Mouse (Mus musculus) myocyte (in vitro differentiated cells): ENCODE measurements around the gene Fbxo17. TPM values are rescaled to one million over a fixed set of nuclear protein-coding genes. Genes with fewer than 3 reads are reported as not detected.

Source experiments
- H3K27me3 ChIP-seq: one replicate; pipeline ENCODE4 v1.6.1; 2011; ENCODE audit not compliant: control insufficient read depth, insufficient read depth, insufficient read length
- H3K36me3 ChIP-seq: one replicate; pipeline ENCODE4 v1.6.1; 2011; ENCODE audit not compliant: control insufficient read depth, insufficient read depth
- H3K4me2 ChIP-seq: one replicate; pipeline ENCODE4 v1.6.1; 2011; ENCODE audit warnings: low read depth, control low read depth
- H3K4me3 ChIP-seq: one replicate; pipeline ENCODE4 v1.5.1; 2011; ENCODE audit warnings: mild to moderate bottlenecking, control low read depth, moderate library complexity
- H3K79me2 ChIP-seq: one replicate; pipeline ENCODE4 v1.6.1; 2011; ENCODE audit not compliant: control insufficient read depth, insufficient read depth
- H3ac ChIP-seq: one replicate; pipeline ENCODE4 v1.6.1; 2011; ENCODE audit not compliant: control insufficient read depth, insufficient read length
- CEBPB ChIP-seq: IDR thresholded peaks from 2 replicates; pipeline ENCODE4 v1.6.1; 2011; ENCODE audit warnings: mild to moderate bottlenecking, moderate library complexity; ENCODE audit not compliant: poor library complexity, insufficient read depth, severe bottlenecking
- E2F4 ChIP-seq: IDR thresholded peaks from one replicate; pipeline ENCODE4 v1.6.1; 2011; ENCODE audit warnings: mild to moderate bottlenecking, control low read depth, moderate library complexity; ENCODE audit not compliant: insufficient read depth
- MAX ChIP-seq: IDR thresholded peaks from one replicate; pipeline ENCODE4 v1.6.1; 2011; ENCODE audit warnings: low read depth, mild to moderate bottlenecking, control low read depth
- MYOD1 ChIP-seq, 3 experiments: IDR thresholded peaks; one replicate each; pipeline ENCODE4 v1.6.1; 2011; ENCODE audit warnings: control low read depth in 2 of 3, low read depth in 2 of 3, mild to moderate bottlenecking in 2 of 3, moderate library complexity in 1 of 3; ENCODE audit not compliant: insufficient read length in 2 of 3, control insufficient read depth in 1 of 3
- MYOG ChIP-seq, 3 experiments: IDR thresholded peaks; one replicate each; pipeline ENCODE4 v1.6.1; 2011; ENCODE audit warnings: control low read depth in 2 of 3, low read depth in 2 of 3, mild to moderate bottlenecking in 2 of 3; ENCODE audit not compliant: insufficient read length in 2 of 3, control insufficient read depth in 1 of 3, insufficient read depth in 1 of 3
- POLR2A ChIP-seq: IDR thresholded peaks from one replicate; pipeline ENCODE4 v1.6.1; 2011; ENCODE audit warnings: low read depth, mild to moderate bottlenecking, control low read depth, moderate library complexity; ENCODE audit not compliant: insufficient read length
- POLR2AphosphoS2 ChIP-seq: IDR thresholded peaks from one replicate; pipeline ENCODE4 v1.6.1; 2011; ENCODE audit warnings: low read depth, control low read depth; ENCODE audit not compliant: insufficient read length
- REST ChIP-seq: IDR thresholded peaks from one replicate; pipeline ENCODE4 v1.6.1; 2011; ENCODE audit warnings: mild to moderate bottlenecking, control low read depth, moderate library complexity; ENCODE audit not compliant: insufficient read depth, insufficient read length
- SRF ChIP-seq: IDR thresholded peaks from one replicate; pipeline ENCODE4 v1.6.1; 2011; ENCODE audit warnings: low read depth; ENCODE audit not compliant: control insufficient read depth, insufficient read length
- TCF12 ChIP-seq: IDR thresholded peaks from one replicate; pipeline ENCODE4 v1.6.1; 2011; ENCODE audit warnings: mild to moderate bottlenecking, control low read depth; ENCODE audit not compliant: poor library complexity, insufficient read depth, severe bottlenecking
- TCF3 ChIP-seq: IDR thresholded peaks from one replicate; pipeline ENCODE4 v1.6.1; 2011; ENCODE audit warnings: low read depth, control low read depth; ENCODE audit not compliant: insufficient read length
- USF1 ChIP-seq: IDR thresholded peaks from one replicate; pipeline ENCODE4 v1.6.1; 2011; ENCODE audit warnings: low read depth, mild to moderate bottlenecking, control low read depth, moderate library complexity
- polyA plus RNA-seq: library from polyadenylated mRNA; unstranded; fragments of >200 nt; fragmentation: generic; extraction: Trizol; gene quantifications from one replicate; pipeline ENCODE4 v1.2.1, GENCODE M21; 2012; ENCODE audit warnings: missing spikeins

The Fbxo17 gene
- polyA plus RNA-seq, 1 experiment, result 33.1 TPM

DNA sequence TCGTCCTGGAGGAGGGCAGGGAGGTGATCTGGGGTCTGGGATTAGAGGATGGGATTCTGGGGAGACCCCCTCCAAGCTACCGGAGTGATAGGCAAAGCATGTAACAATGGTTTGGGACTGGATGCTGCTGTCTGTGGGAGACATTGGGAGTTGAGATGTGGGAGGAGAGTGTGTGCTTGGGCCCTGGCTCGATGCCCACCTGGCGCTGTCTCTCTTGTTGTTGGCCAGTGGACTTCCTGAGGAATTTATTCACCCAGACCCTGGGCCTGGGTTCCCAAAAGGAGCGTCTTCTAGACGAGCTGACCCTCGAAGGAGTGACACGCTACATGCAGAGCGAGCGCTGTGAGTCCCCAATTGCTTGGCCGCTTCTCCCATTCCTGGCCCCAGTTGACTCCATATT, 55.3 kb downstream of the Fbxo17 start:
- H3K27me3 ChIP-seq, result no peaks in the 10 kb centered on the region
- no peaks in the 10 kb centered on the region for H3K36me3 ChIP-seq

DNA sequence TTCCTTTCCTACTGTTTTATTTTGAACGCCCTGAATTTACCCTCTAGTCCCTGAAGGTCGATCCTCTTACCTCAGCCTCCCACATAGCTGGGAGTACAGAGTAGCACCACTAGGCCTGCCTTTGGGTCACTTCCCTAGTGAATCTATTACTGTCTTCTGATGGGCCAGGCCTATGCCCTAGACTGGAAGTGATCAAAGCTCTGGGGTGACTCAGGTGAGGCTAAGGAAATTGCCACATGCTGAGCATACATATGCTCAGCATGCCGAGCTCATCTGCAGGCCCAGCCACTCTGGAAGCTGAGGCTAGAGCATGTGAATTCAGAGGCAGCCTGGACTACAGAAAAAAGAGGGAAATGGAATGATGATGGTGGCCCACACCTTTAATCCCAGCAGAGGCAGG, 56.6 kb downstream of the Fbxo17 start:
- Histone ChIP-seq H3ac (no peak overlapping the region), H3K4me3 (no peak overlapping the region), H3K4me2 (peak overlapping the region; percentile 4), H3K36me3 (no peaks in the 10 kb centered on the region), H3K27me3 (no peaks in the 10 kb centered on the region), H3K79me2 (peaks cover 3% of the 10 kb centered on the region)
- TF ChIP-seq MYOD1 (IDR thresholded peaks at IDR 0.05; ENCODE audit: control insufficient read depth in 1 of 3, insufficient read length in 2 of 3, low read depth in 2 of 3) (no peak), USF1 (no peak), POLR2AphosphoS2 (no peak), MYOG (IDR thresholded peaks at IDR 0.05; ENCODE audit: control insufficient read depth in 1 of 3, insufficient read depth in 1 of 3, insufficient read length in 2 of 3, low read depth in 2 of 3) (no peak), SRF (no peak), POLR2A (no peak), TCF12 (no peak), MAX (no peak), REST (no peak), CEBPB (no peak), TCF3 (no peak), E2F4 (no peak)

More for the DNA sequence above, 55.3 kb downstream of the Fbxo17 start:
- H3K4me3 ChIP-seq, result no peak overlapping the region
- peaks cover 16% of the 10 kb centered on the region for H3K79me2 ChIP-seq
- H3K4me2 ChIP-seq, result no peak overlapping the region
- TF ChIP-seq MYOG (IDR thresholded peaks at IDR 0.05; ENCODE audit: control insufficient read depth in 1 of 3, insufficient read depth in 1 of 3, insufficient read length in 2 of 3, low read depth in 2 of 3), result no peak
- TF ChIP-seq TCF3, result no peak
- no peak for TF ChIP-seq MAX
- no peak for TF ChIP-seq SRF
- TF ChIP-seq CEBPB, result no peak
- H3ac ChIP-seq, result no peak overlapping the region

DNA sequence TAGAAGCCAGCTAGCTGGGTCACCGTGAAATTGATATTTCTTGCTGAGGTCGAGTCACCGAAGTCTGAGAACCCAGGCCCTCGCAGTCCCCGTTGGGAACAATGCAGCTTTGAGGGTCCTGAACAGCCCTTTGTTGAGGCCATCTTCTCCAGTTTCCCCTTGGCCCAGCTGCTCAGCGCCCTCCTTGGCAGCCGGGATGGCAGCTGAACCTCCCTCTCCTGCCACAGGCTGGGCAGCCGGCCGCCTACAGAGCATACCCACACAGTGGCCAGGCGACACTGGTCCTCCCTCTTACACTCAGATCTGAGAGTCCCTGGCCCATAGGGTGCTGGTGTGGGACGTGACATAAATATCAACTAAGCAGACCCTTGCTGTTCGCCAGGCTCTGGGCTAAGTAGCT, 57.6 kb downstream of the Fbxo17 start:
- Histone ChIP-seq H3ac (no peak overlapping the region), H3K36me3 (peaks cover 2% of the 10 kb centered on the region), H3K79me2 (peaks cover 3% of the 10 kb centered on the region), H3K27me3 (no peaks in the 10 kb centered on the region), H3K4me3 (no peak overlapping the region), H3K4me2 (peak overlapping the region; percentile 4)
- peak; percentile 19 for TF ChIP-seq TCF12
- no peak for TF ChIP-seq USF1
- TF ChIP-seq POLR2AphosphoS2, result no peak
- TF ChIP-seq MYOD1 (IDR thresholded peaks at IDR 0.05; ENCODE audit: control insufficient read depth in 1 of 3, insufficient read length in 2 of 3, low read depth in 2 of 3), result peak in 2 of 3 experiments; percentile 91 to 94
- peak; percentile 64 to 96 (median 96) for TF ChIP-seq MYOG (IDR thresholded peaks at IDR 0.05; ENCODE audit: control insufficient read depth in 1 of 3, insufficient read depth in 1 of 3, insufficient read length in 2 of 3, low read depth in 2 of 3)
- TF ChIP-seq TCF3, result peak; percentile 76
- TF ChIP-seq SRF, result no peak
- no peak for TF ChIP-seq MAX

DNA sequence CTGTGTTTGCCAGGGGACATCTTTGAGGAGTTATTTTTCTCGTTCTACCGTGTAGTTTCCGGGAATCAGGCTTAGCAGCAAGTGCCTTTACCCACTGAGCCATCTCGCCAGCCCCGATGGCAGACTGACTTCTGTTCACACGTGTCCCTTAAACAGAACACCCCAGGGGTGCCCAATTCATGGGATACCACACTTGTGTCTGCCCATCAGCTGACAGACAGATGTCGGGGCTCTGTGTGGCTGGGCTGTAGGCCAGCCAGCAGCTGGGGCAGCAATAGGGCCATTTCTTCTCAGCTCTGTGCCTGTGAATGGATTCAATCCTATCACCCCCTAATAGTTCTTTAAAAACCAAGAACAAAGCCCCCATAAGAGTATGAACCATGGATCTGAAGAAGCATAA, 58.5 kb downstream of the Fbxo17 start:
- no peak overlapping the region for H3K4me3 ChIP-seq
- TF ChIP-seq E2F4, result no peak
- no peak for TF ChIP-seq USF1
- no peak for TF ChIP-seq SRF
- no peak for TF ChIP-seq POLR2AphosphoS2
- peak; percentile 53 for TF ChIP-seq TCF3
- TF ChIP-seq REST, result no peak
- no peak for TF ChIP-seq MAX
- TF ChIP-seq TCF12, result peak; percentile 74
- TF ChIP-seq CEBPB, result no peak
- peak; percentile 64 to 97 (median 96) for TF ChIP-seq MYOD1 (IDR thresholded peaks at IDR 0.05; ENCODE audit: control insufficient read depth in 1 of 3, insufficient read length in 2 of 3, low read depth in 2 of 3)
- no peak for TF ChIP-seq POLR2A
- peak; percentile 78 to 90 (median 87) for TF ChIP-seq MYOG (IDR thresholded peaks at IDR 0.05; ENCODE audit: control insufficient read depth in 1 of 3, insufficient read depth in 1 of 3, insufficient read length in 2 of 3, low read depth in 2 of 3)
- no peak overlapping the region for H3K4me2 ChIP-seq
- H3ac ChIP-seq, result no peak overlapping the region
- peaks cover 3% of the 10 kb centered on the region for H3K79me2 ChIP-seq
- peaks cover 8% of the 10 kb centered on the region for H3K36me3 ChIP-seq
- H3K27me3 ChIP-seq, result no peaks in the 10 kb centered on the region

DNA sequence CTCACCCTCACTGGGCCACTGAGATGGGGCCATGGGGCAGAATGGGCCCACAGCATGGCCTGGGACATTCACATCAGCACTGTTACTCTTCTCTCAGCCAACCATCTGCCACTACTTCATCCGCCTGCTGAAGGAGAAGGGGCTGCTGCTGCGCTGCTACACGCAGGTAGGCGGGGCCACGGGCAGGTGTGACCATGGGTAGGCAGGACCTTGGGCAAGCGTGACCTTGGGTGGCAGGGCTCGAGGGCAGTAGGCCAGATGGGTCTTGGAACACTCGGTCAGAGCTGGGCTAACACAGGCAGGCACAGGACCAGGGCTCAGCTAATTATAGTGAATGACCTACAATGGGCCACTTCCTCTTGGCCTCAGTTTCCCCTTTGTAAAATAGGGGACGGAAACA, 62.2 kb downstream of the Fbxo17 start:
- no peak overlapping the region for H3K4me3 ChIP-seq
- no peak for TF ChIP-seq POLR2AphosphoS2
- no peak for TF ChIP-seq MYOD1 (IDR thresholded peaks at IDR 0.05; ENCODE audit: control insufficient read depth in 1 of 3, insufficient read length in 2 of 3, low read depth in 2 of 3)
- TF ChIP-seq SRF, result no peak
- TF ChIP-seq MYOG (IDR thresholded peaks at IDR 0.05; ENCODE audit: control insufficient read depth in 1 of 3, insufficient read depth in 1 of 3, insufficient read length in 2 of 3, low read depth in 2 of 3), result no peak
- no peaks in the 10 kb centered on the region for H3K27me3 ChIP-seq
- no peak overlapping the region for H3K4me2 ChIP-seq
- H3K36me3 ChIP-seq, result peaks cover 8% of the 10 kb centered on the region
- no peak overlapping the region for H3ac ChIP-seq
- H3K79me2 ChIP-seq, result no peaks in the 10 kb centered on the region
